Mouse (Mus musculus) testis, postnatal 14 days (tissue): ENCODE results near the gene Cdsn.

Experiments
- DNase-seq: peaks from one replicate; pipeline ENCODE4 v3.0.0; 2021; ENCODE audit warnings: low spot score

The Cdsn gene

GRCm38 (mm10) chr17:35534343-35534742 lies 17.6 kb upstream of the Cdsn start:
- DNase-seq, result peak; percentile 59

GRCm38 (mm10) chr17:35537421-35537820 lies 14.5 kb upstream of the Cdsn start:
- no peak for DNase-seq

GRCm38 (mm10) chr17:35538476-35538875 lies 13.5 kb upstream of the Cdsn start:
- no peak for DNase-seq

- no peak for DNase-seq
Observed at GRCm38 (mm10) chr17:35539540-35539939, 12.4 kb upstream of the Cdsn start.

- no peak for DNase-seq
Observed at GRCm38 (mm10) chr17:35542761-35543411, 9.0 kb upstream of the Cdsn start.

- no peak for DNase-seq
Observed at GRCm38 (mm10) chr17:35543412-35543861, 8.5 kb upstream of the Cdsn start.

GRCm38 (mm10) chr17:35544001-35544400 lies 7.9 kb upstream of the Cdsn start:
- DNase-seq, result no peak

GRCm38 (mm10) chr17:35544680-35545079 lies 7.2 kb upstream of the Cdsn start:
- DNase-seq, result no peak

- no peak for DNase-seq
Observed at GRCm38 (mm10) chr17:35547465-35547864, 4.5 kb upstream of the Cdsn start.

- no peak for DNase-seq
Observed at GRCm38 (mm10) chr17:35548636-35549035, 3.3 kb upstream of the Cdsn start.

- DNase-seq, result peak; percentile 89
Observed at GRCm38 (mm10) chr17:35549437-35550142, 2.3 kb upstream of the Cdsn start.

- no peak for DNase-seq
Observed at GRCm38 (mm10) chr17:35550143-35550494, 1.8 kb upstream of the Cdsn start.

- no peak for DNase-seq
Observed at GRCm38 (mm10) chr17:35550871-35551270, 1.1 kb upstream of the Cdsn start.

- no peak for DNase-seq
Observed at GRCm38 (mm10) chr17:35554321-35554720, 2.4 kb downstream of the Cdsn start.

- no peak for DNase-seq
Observed at GRCm38 (mm10) chr17:35554761-35555397, 3.0 kb downstream of the Cdsn start.

GRCm38 (mm10) chr17:35556186-35556765 lies 4.3 kb downstream of the Cdsn start:
- DNase-seq, result no peak

GRCm38 (mm10) chr17:35556812-35557211 lies 4.9 kb downstream of the Cdsn start:
- peak; percentile 56 for DNase-seq

GRCm38 (mm10) chr17:35557351-35557750 lies 5.4 kb downstream of the Cdsn start:
- DNase-seq, result no peak

- DNase-seq, result no peak
Observed at GRCm38 (mm10) chr17:35558216-35558615, 6.3 kb downstream of the Cdsn start.

GRCm38 (mm10) chr17:35567150-35567549 lies 15.2 kb downstream of the Cdsn start, which contains the start of gene 2300002M23Rik:
2300002M23Rik (plus strand) TSS chr17:35567450.
- no peak for DNase-seq

GRCm38 (mm10) chr17:35567767-35568166 lies 15.8 kb downstream of the Cdsn start:
- peak; percentile 2 for DNase-seq

- DNase-seq, result peak; percentile 2
Observed at GRCm38 (mm10) chr17:35569091-35569944, 17.4 kb downstream of the Cdsn start.
